Mouse (Mus musculus) midbrain, embryonic 11.5 days (tissue): Measurements from ENCODE around the gene Shoc2. TPM values are rescaled to one million over a fixed set of nuclear protein-coding genes. Genes with fewer than 3 reads are reported as not detected.

Source experiments
- ATAC-seq: fragments of 200-750 bp; cut with Nextera tagmentation; 2 replicates; pipeline ENCODE4 v1.8.0; 2017; ENCODE audit warnings: moderate TSS enrichment, moderate library complexity; ENCODE audit not compliant: low FRiP score
- DNase-seq: peaks from one replicate; pipeline ENCODE4 v3.0.0; 2015; ENCODE audit warnings: low spot score; ENCODE audit errors: missing footprints
- H3K27ac ChIP-seq: fragments of 300-500 bp; sonication (generic); 2 replicates; pipeline ENCODE4 v1.5.1; 2014; ENCODE audit warnings: low read depth, low read length
- H3K27me3 ChIP-seq: fragments of 300-500 bp; sonication (generic); 2 replicates; pipeline ENCODE4 v1.6.1; 2014; ENCODE audit warnings: mild to moderate bottlenecking, low read length, moderate library complexity, mixed read lengths; ENCODE audit not compliant: control insufficient read depth, insufficient read depth
- H3K36me3 ChIP-seq: fragments of 300-500 bp; sonication (generic); 2 replicates; pipeline ENCODE4 v1.6.1; 2014; ENCODE audit warnings: mild to moderate bottlenecking, low read length, moderate library complexity, mixed read lengths; ENCODE audit not compliant: control insufficient read depth, insufficient read depth
- H3K4me1 ChIP-seq: fragments of 300-500 bp; sonication (generic); 2 replicates; pipeline ENCODE4 v1.6.1; 2014; ENCODE audit warnings: low read length; ENCODE audit not compliant: control insufficient read depth, insufficient read depth
- H3K4me2 ChIP-seq: fragments of 300-500 bp; sonication (generic); 2 replicates; pipeline ENCODE4 v1.6.1; 2014; ENCODE audit warnings: mild to moderate bottlenecking, moderate library complexity
- H3K4me3 ChIP-seq: fragments of 300-500 bp; sonication (generic); 2 replicates; pipeline ENCODE4 v1.5.1; 2014; ENCODE audit warnings: low read depth, low read length
- H3K9ac ChIP-seq: fragments of 300-500 bp; sonication (generic); 2 replicates; pipeline ENCODE4 v1.6.1; 2014; ENCODE audit warnings: low read length
- H3K9me3 ChIP-seq: fragments of 300-500 bp; sonication (generic); 2 replicates; pipeline ENCODE4 v1.6.1; 2016; ENCODE audit warnings: low read length; ENCODE audit not compliant: control insufficient read depth
- WGBS: fragments of 180-500 bp; shearing (Covaris S2); extraction: QIAGEN DNeasy Blood & Tissue Kit; methylation state at CpG from one replicate; pipeline ENCODE4 v1.1.7; 2014; 5-methylcytosine and 5-hydroxymethylcytosine counted together
- polyA plus RNA-seq: library from polyadenylated mRNA; unstranded; fragments of >200 nt; fragmentation: Nextera tagmentation; extraction: Ambion mirVana; gene quantifications from 2 replicates; pipeline ENCODE4 v1.2.1, GENCODE M21; 2014

The Shoc2 gene
- polyA plus RNA-seq, 1 experiment from 2014 or later = 78.6 TPM

- peaks cover 2% of the 10 kb centered on the region; the same call in 1 of the 2 replicates for H3K9me3 ChIP-seq
- ATAC-seq (no peak), DNase-seq (no peak)
- no peaks in the 10 kb centered on the region for H3K27me3 ChIP-seq
- no peak overlapping the region for H3K4me2 ChIP-seq
- no peaks in the 10 kb centered on the region for H3K4me1 ChIP-seq
- 97% methylated on average over 1 of the region's 1 CpGs for WGBS
- H3K9ac ChIP-seq = no peak overlapping the region
- no peak overlapping the region for H3K4me3 ChIP-seq
- no peak overlapping the region for H3K27ac ChIP-seq
- H3K36me3 ChIP-seq = peaks cover 9% of the 10 kb centered on the region; the same call in 1 of the 2 replicates
Observed at GRCm38 (mm10) chr19:53983336-53983735, 39.2 kb downstream of the Shoc2 start.

GRCm38 (mm10) chr19:53984628-53985027 lies 40.5 kb downstream of the Shoc2 start:
- ATAC-seq (no peak), DNase-seq (no peak)
- no peaks in the 10 kb centered on the region for H3K27me3 ChIP-seq
- WGBS = 96% methylated on average over 3 of the region's 3 CpGs
- peaks cover 9% of the 10 kb centered on the region; the same call in 1 of the 2 replicates for H3K36me3 ChIP-seq
- H3K4me2 ChIP-seq = no peak overlapping the region
- H3K4me1 ChIP-seq = no peaks in the 10 kb centered on the region
- H3K27ac ChIP-seq = no peak overlapping the region
- H3K9me3 ChIP-seq = no peaks in the 10 kb centered on the region
- no peak overlapping the region for H3K4me3 ChIP-seq
- H3K9ac ChIP-seq = no peak overlapping the region

- WGBS = 81% methylated on average over 2 of the region's 2 CpGs
Observed at GRCm38 (mm10) chr19:53990538-53990937, 46.4 kb downstream of the Shoc2 start.

GRCm38 (mm10) chr19:53993860-53994259 lies 49.8 kb downstream of the Shoc2 start:
- WGBS = 85% methylated on average over 3 of the region's 3 CpGs
- Histone ChIP-seq H3K9ac (no peak overlapping the region), H3K4me3 (no peak overlapping the region), H3K36me3 (no peaks in the 10 kb centered on the region), H3K27ac (no peak overlapping the region), H3K9me3 (no peaks in the 10 kb centered on the region), H3K27me3 (no peaks in the 10 kb centered on the region), H3K4me1 (no peaks in the 10 kb centered on the region), H3K4me2 (no peak overlapping the region)
- no peak for ATAC-seq
- DNase-seq = no peak

More at GRCm38 (mm10) chr19:53990538-53990937, 46.4 kb downstream of the Shoc2 start:
- peaks cover 9% of the 10 kb centered on the region; the same call in 1 of the 2 replicates for H3K36me3 ChIP-seq
- DNase-seq = no peak
- H3K9ac ChIP-seq = no peak overlapping the region
- H3K27me3 ChIP-seq = no peaks in the 10 kb centered on the region
- no peaks in the 10 kb centered on the region for H3K9me3 ChIP-seq
- no peak overlapping the region for H3K4me3 ChIP-seq
- H3K4me2 ChIP-seq = no peak overlapping the region
- no peak for ATAC-seq
- no peak overlapping the region for H3K27ac ChIP-seq
- no peaks in the 10 kb centered on the region for H3K4me1 ChIP-seq

- no peaks in the 10 kb centered on the region for H3K36me3 ChIP-seq
- H3K4me1 ChIP-seq = no peaks in the 10 kb centered on the region
- no peak overlapping the region for H3K4me3 ChIP-seq
- ATAC-seq (no peak), DNase-seq (no peak)
- H3K9ac ChIP-seq = no peak overlapping the region
- 83% methylated on average over 1 of the region's 1 CpGs for WGBS
- no peak overlapping the region for H3K4me2 ChIP-seq
- no peaks in the 10 kb centered on the region for H3K9me3 ChIP-seq
- H3K27me3 ChIP-seq = no peaks in the 10 kb centered on the region
- H3K27ac ChIP-seq = no peak overlapping the region
Observed at GRCm38 (mm10) chr19:53994276-53994675, 50.2 kb downstream of the Shoc2 start.

GRCm38 (mm10) chr19:54010973-54011372 lies 66.9 kb downstream of the Shoc2 start:
- Histone ChIP-seq H3K4me2 (no peak overlapping the region), H3K9me3 (no peaks in the 10 kb centered on the region), H3K27ac (no peak overlapping the region), H3K36me3 (no peaks in the 10 kb centered on the region), H3K9ac (no peak overlapping the region), H3K4me3 (no peak overlapping the region), H3K27me3 (no peaks in the 10 kb centered on the region), H3K4me1 (no peaks in the 10 kb centered on the region)
- ATAC-seq = no peak
- 66% methylated on average over 4 of the region's 4 CpGs for WGBS
- DNase-seq = no peak

GRCm38 (mm10) chr19:54014999-54015398 lies 70.9 kb downstream of the Shoc2 start:
- Histone ChIP-seq H3K4me1 (no peaks in the 10 kb centered on the region), H3K27ac (no peak overlapping the region), H3K4me2 (no peak overlapping the region), H3K27me3 (no peaks in the 10 kb centered on the region), H3K4me3 (no peak overlapping the region), H3K9ac (no peak overlapping the region), H3K9me3 (no peaks in the 10 kb centered on the region), H3K36me3 (no peaks in the 10 kb centered on the region)
- ATAC-seq (no peak), DNase-seq (no peak)
- 94% methylated on average over 5 of the region's 5 CpGs for WGBS

GRCm38 (mm10) chr19:54015503-54015902 lies 71.4 kb downstream of the Shoc2 start:
- Histone ChIP-seq H3K4me1 (no peaks in the 10 kb centered on the region), H3K4me3 (no peak overlapping the region), H3K36me3 (no peaks in the 10 kb centered on the region), H3K9ac (no peak overlapping the region), H3K27ac (no peak overlapping the region), H3K9me3 (no peaks in the 10 kb centered on the region), H3K4me2 (no peak overlapping the region), H3K27me3 (no peaks in the 10 kb centered on the region)
- no peak for ATAC-seq
- whole genome bisulfite sequencing = 89% methylated on average over 5 of the region's 5 CpGs
- no peak for DNase-seq

GRCm38 (mm10) chr19:54035100-54035499 lies 91.0 kb downstream of the Shoc2 start:
- H3K27me3 ChIP-seq = no peaks in the 10 kb centered on the region
- H3K4me1 ChIP-seq = no peaks in the 10 kb centered on the region
- H3K4me3 ChIP-seq = no peak overlapping the region
- WGBS = 86% methylated on average over 6 of the region's 6 CpGs
- peaks cover 2% of the 10 kb centered on the region; the same call in 1 of the 2 replicates for H3K36me3 ChIP-seq
- no peak overlapping the region for H3K9ac ChIP-seq
- no peak overlapping the region for H3K4me2 ChIP-seq
- no peak for ATAC-seq
- DNase-seq = peak; percentile 79
- no peak overlapping the region for H3K27ac ChIP-seq
- no peaks in the 10 kb centered on the region for H3K9me3 ChIP-seq
